Mouse (Mus musculus): Measurements from ENCODE around the gene Hspa12b.

DNA sequence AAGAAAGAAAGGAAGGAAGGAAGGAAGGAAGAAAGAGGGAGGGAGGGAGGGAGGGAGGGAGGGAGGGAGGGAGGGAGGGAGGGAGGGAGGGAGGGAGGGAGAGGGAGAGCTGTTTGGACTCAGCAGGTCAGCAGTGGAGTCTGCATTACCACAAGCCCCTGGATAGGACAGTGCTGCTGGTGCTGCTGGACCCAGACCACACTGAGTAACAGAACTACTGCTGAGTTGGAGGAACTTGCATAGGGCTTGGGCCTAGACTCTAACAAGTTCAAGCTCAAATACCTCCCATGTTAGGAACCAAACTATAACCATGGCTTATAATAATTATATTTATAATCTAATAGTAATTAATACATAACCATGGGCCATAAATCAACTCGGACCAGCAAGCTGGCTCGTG, 3.8 kb downstream of the Hspa12b start:
- no peak for TF ChIP-seq CTCF (IDR thresholded peaks at IDR 0.05; ENCODE audit: low read depth, low read length)
- TF ChIP-seq GATA1 (IDR thresholded peaks at IDR 0.05; ENCODE audit: borderline replicate concordance, low read length), result no peak
- TF ChIP-seq POLR2AphosphoS5 (IDR thresholded peaks at IDR 0.05; ENCODE audit: insufficient replicate concordance, low read depth, low read length), result no peak

All from G1E (cell line).